Mouse (Mus musculus): ENCODE results near the gene Parp2. TPM values are rescaled to one million over a fixed set of nuclear protein-coding genes. Genes with fewer than 3 reads are reported as not detected.
"Not testable (repeated sequence)": the region's sequence is repeated elsewhere in the genome, so short reads cannot be mapped to it uniquely, and the experiment has no call there.

Gene Parp2
- polyA plus RNA-seq, 1 experiment from 2014 or later: 71.8 TPM

DNA sequence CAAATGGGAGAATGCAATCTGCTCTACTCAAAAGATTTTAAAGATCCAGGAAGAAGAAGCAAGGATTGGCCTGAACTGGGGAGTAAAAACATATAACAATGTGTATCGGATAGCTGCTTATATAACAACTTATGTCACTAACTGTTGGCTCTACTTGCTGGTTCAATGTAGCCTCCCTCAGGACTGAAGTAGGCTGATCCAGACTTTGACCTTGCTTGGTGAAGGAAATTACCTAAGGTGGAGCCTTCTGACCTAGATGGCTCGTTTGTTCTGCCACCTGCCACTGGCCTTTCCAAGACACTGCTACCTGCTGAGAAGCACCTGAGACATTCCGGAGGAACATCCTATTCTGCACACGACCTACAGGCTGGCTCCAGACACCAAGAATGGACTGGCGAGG lies 48.1 kb downstream of the Parp2 start:
- peaks cover 5% of the 10 kb centered on the region; the same call in 1 of the 2 replicates for H3K36me3 ChIP-seq (ENCODE audit: control insufficient read depth, insufficient read depth, low read length)
- H3K27ac ChIP-seq (ENCODE audit: low read length): no peak overlapping the region
- H3K9ac ChIP-seq (replicated peaks; ENCODE audit: low read depth, low read length): no peak overlapping the region
- no peak for ATAC-seq (ENCODE audit: insufficient number of reproducible peaks, insufficient read depth, low FRiP score, low read depth)
- no peaks in the 10 kb centered on the region for H3K9me3 ChIP-seq (ENCODE audit: control insufficient read depth, low read depth, low read length)
- H3K27me3 ChIP-seq (ENCODE audit: control insufficient read depth, insufficient read depth, low read length): no peaks in the 10 kb centered on the region
- WGBS: 87% methylated on average over 5 of the region's 5 CpGs
- no peak overlapping the region for H3K4me3 ChIP-seq (ENCODE audit: low read depth, low read length)
- no peaks in the 10 kb centered on the region for H3K4me1 ChIP-seq (ENCODE audit: control insufficient read depth, insufficient read depth, low read length)
- H3K4me2 ChIP-seq (replicated peaks; ENCODE audit: low read depth, low read length): no peak overlapping the region

DNA sequence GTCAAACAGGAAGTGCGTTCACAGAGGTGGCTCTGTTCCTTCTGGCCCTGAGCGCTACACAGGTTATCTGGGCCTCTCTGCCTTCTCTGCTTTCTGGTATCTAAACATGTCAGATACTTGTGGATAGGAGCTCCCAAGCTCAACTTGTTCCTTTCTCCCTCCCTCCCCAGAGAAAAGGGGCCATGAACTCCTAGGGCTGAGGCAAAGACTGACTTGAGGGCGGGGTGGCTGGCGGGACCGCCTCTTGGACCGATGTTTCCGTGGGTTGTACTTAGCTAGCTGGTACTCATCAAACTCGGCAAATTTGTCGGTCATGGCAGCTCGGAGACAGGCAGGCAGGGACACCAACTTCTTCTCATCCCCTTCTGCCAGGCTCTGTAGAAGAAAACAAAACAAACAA lies 55.0 kb downstream of the Parp2 start:
- H3K36me3 ChIP-seq (ENCODE audit: control insufficient read depth, insufficient read depth, low read length): peaks cover 6% of the 10 kb centered on the region; the same call in 1 of the 2 replicates
- H3K4me2 ChIP-seq (replicated peaks; ENCODE audit: low read depth, low read length): no peak overlapping the region
- no peaks in the 10 kb centered on the region for H3K4me1 ChIP-seq (ENCODE audit: control insufficient read depth, insufficient read depth, low read length)
- no peaks in the 10 kb centered on the region for H3K9me3 ChIP-seq (ENCODE audit: control insufficient read depth, low read depth, low read length)
- H3K27me3 ChIP-seq (ENCODE audit: control insufficient read depth, insufficient read depth, low read length): no peaks in the 10 kb centered on the region
- 86% methylated on average over 10 of the region's 10 CpGs for WGBS
- no peak for ATAC-seq (ENCODE audit: insufficient number of reproducible peaks, insufficient read depth, low FRiP score, low read depth)
- no peak overlapping the region for H3K4me3 ChIP-seq (ENCODE audit: low read depth, low read length)
- H3K9ac ChIP-seq (replicated peaks; ENCODE audit: low read depth, low read length): no peak overlapping the region
- no peak overlapping the region for H3K27ac ChIP-seq (ENCODE audit: low read length)

DNA sequence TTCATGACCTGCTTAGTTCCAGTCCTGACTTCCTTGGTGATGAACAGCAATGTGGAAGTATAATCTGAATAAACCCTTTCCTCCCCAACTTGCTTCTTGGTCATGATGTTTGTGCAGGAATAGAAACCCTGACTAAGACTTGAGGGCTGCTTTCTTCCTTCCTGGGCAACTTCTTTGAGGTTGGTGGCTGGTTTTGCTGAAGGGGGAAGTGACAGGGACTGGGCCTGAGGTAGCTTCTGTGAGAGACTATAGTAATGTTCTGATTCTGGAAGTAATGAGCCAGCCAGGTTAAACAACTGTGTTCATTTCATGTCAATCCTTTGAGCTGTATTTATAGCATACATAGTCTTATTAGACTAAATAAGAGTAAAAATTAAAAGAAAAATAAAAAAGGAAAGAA lies 57.4 kb downstream of the Parp2 start:
- not testable (repeated sequence) for H3K36me3 ChIP-seq (ENCODE audit: control insufficient read depth, insufficient read depth, low read length)

DNA sequence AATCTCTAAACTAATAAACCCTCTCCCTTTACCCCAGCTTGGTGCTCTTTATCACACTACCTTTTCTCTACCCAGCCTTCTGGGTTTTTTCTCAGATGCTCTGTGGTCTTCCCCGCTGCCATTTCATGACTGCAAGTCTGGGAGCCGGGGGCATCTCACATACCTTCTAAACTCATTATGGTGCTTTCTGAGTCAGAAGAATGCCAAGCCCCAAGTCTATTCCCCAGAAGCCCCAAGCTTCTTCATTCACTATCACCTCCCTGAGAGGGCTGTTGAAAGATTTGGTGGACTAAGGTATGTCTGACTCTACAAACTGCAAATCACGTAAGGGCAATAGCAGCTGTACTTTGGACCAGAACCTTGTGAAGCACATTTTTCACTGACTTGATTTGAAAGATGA lies 59.3 kb downstream of the Parp2 start:
- H3K36me3 ChIP-seq (ENCODE audit: control insufficient read depth, insufficient read depth, low read length): no peaks in the 10 kb centered on the region
- 92% methylated on average over 3 of the region's 3 CpGs for whole genome bisulfite sequencing

More for the DNA sequence above, 57.4 kb downstream of the Parp2 start:
- not testable (repeated sequence) for ATAC-seq (ENCODE audit: insufficient number of reproducible peaks, insufficient read depth, low FRiP score, low read depth); H3K4me1 ChIP-seq (ENCODE audit: control insufficient read depth, insufficient read depth, low read length); H3K9ac ChIP-seq (replicated peaks; ENCODE audit: low read depth, low read length); H3K4me2 ChIP-seq (replicated peaks; ENCODE audit: low read depth, low read length); H3K4me3 ChIP-seq (ENCODE audit: low read depth, low read length); H3K27ac ChIP-seq (ENCODE audit: low read length); H3K27me3 ChIP-seq (ENCODE audit: control insufficient read depth, insufficient read depth, low read length); H3K9me3 ChIP-seq (ENCODE audit: control insufficient read depth, low read depth, low read length)

DNA sequence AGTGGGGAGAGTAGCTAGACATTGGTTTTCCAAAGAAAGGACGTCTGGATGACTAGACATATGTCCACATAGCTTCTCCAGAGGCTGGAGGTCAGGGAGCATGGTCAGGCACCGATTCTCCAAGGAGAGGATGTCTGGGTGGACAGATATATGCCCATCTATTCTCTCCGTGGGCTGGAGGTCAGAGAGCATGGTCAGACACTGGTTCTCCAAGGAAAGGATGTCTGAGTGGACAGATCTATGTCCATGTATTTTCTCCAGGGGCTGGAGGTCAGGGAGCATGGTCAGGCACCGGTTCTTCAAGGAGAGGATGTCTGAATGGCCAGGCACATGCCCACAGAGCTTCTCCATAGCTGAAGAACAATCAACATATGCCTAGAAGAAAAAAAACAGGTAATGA lies 60.6 kb downstream of the Parp2 start:
- Histone ChIP-seq H3K4me3 (ENCODE audit: low read depth, low read length) (no peak overlapping the region), H3K27me3 (ENCODE audit: control insufficient read depth, insufficient read depth, low read length) (no peaks in the 10 kb centered on the region), H3K27ac (ENCODE audit: low read length) (no peak overlapping the region)

More for the DNA sequence above, 59.3 kb downstream of the Parp2 start:
- H3K27ac ChIP-seq (ENCODE audit: low read length): no peak overlapping the region
- no peak for ATAC-seq (ENCODE audit: insufficient number of reproducible peaks, insufficient read depth, low FRiP score, low read depth)
- 0 out of 2 replicates have a peak, but pooled peaks cover 4% of the 10 kb centered on the region for H3K4me1 ChIP-seq (ENCODE audit: control insufficient read depth, insufficient read depth, low read length)
- H3K27me3 ChIP-seq (ENCODE audit: control insufficient read depth, insufficient read depth, low read length): no peaks in the 10 kb centered on the region
- no peaks in the 10 kb centered on the region for H3K9me3 ChIP-seq (ENCODE audit: control insufficient read depth, low read depth, low read length)
- H3K4me2 ChIP-seq (replicated peaks; ENCODE audit: low read depth, low read length): no peak overlapping the region
- H3K9ac ChIP-seq (replicated peaks; ENCODE audit: low read depth, low read length): no peak overlapping the region
- no peak overlapping the region for H3K4me3 ChIP-seq (ENCODE audit: low read depth, low read length)

DNA sequence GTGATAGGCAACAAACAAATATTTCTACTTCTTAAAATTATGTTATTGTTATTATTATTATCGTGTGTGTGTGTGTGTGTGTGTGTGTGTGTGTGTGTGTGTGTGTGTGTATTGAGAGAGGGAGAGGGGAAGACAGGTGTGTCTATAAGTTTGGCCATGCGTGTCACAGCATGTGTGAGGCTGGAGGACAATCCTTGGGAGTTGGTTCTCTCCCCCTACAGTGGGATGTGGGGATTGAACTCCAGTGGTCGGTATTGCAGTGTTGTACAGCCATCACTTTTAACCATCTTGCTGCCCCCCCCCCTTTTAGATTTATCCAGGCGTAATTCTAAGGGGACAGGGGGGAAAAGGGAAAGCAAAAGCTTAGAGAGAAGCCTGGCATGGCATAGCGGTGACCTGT lies 61.0 kb downstream of the Parp2 start:
- Histone ChIP-seq H3K9ac (replicated peaks; ENCODE audit: low read depth, low read length) (no peak overlapping the region), H3K27me3 (ENCODE audit: control insufficient read depth, insufficient read depth, low read length) (no peaks in the 10 kb centered on the region), H3K4me2 (replicated peaks; ENCODE audit: low read depth, low read length) (no peak overlapping the region), H3K36me3 (ENCODE audit: control insufficient read depth, insufficient read depth, low read length) (no peaks in the 10 kb centered on the region), H3K27ac (ENCODE audit: low read length) (no peak overlapping the region), H3K9me3 (ENCODE audit: control insufficient read depth, low read depth, low read length) (no peaks in the 10 kb centered on the region), H3K4me1 (ENCODE audit: control insufficient read depth, insufficient read depth, low read length) (0 out of 2 replicates have a peak, but pooled peaks cover 4% of the 10 kb centered on the region), H3K4me3 (ENCODE audit: low read depth, low read length) (no peak overlapping the region)
- ATAC-seq (ENCODE audit: insufficient number of reproducible peaks, insufficient read depth, low FRiP score, low read depth): no peak
- 91% methylated on average over 5 of the region's 5 CpGs for WGBS

More for the DNA sequence above, 60.6 kb downstream of the Parp2 start:
- no peaks in the 10 kb centered on the region for H3K9me3 ChIP-seq (ENCODE audit: control insufficient read depth, low read depth, low read length)
- no peak overlapping the region for H3K9ac ChIP-seq (replicated peaks; ENCODE audit: low read depth, low read length)
- ATAC-seq (ENCODE audit: insufficient number of reproducible peaks, insufficient read depth, low FRiP score, low read depth): no peak
- no peaks in the 10 kb centered on the region for H3K36me3 ChIP-seq (ENCODE audit: control insufficient read depth, insufficient read depth, low read length)
- H3K4me1 ChIP-seq (ENCODE audit: control insufficient read depth, insufficient read depth, low read length): 0 out of 2 replicates have a peak, but pooled peaks cover 4% of the 10 kb centered on the region
- no peak overlapping the region for H3K4me2 ChIP-seq (replicated peaks; ENCODE audit: low read depth, low read length)
- WGBS: 76% methylated on average over 4 of the region's 4 CpGs

DNA sequence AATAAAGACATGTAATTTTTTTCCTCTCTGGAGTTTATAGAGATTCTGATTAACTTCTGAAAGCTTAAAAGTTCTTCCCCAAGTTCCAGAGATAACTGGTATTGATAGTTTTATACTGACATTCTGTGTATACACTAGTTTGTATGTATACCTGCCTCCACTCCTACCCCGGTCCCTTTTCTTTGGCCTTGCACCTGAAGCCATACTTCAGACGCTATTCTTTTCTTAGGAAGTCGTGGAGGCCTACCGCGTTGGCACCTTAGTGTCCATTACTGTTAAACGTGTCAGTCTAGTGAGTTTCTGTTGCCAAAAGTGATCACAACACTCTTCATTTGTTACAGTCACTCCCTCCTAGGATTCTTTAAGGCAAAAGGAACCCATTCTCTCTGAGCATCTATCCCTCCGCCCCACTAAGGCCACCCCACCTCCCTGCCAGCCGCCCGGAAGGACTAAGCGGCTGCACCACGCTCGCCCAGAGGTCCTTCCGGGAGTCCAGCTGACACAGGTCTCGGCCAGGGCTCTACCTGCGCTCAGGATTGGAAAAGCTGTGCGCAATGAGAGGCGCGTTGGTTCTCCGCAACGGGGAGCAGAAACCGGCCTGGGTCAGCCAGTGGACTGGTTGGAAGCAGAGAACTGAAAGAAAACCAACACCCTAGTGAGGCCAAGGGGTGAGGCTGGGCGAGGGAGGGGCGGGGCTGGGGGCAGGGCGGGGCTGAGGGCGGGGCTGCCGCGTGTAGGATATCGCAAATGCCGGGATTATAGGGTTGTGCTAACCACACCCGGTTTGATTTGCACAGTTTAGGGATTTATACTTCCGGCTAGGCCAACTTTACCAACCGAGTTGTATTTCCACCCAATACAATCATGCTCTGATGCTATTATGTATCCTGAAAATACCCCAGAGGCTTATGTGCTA lies 62.5 kb downstream of the Parp2 start, which contains the start of gene Tep1:
TSS of gene Tep1 (minus strand) at position 672 of the 916 bp plus-strand sequence.
- 0 out of 2 replicates have a peak, but pooled peaks cover 4% of the 10 kb centered on the region for H3K4me1 ChIP-seq (ENCODE audit: control insufficient read depth, insufficient read depth, low read length)
- H3K27me3 ChIP-seq (ENCODE audit: control insufficient read depth, insufficient read depth, low read length): no peaks in the 10 kb centered on the region
- peak within 1 kb of the TSS; percentile 50 for H3K4me3 ChIP-seq (ENCODE audit: low read depth, low read length)
- H3K9ac ChIP-seq (replicated peaks; ENCODE audit: low read depth, low read length): peak within 1 kb of the TSS; percentile 31
- peak within 1 kb of the TSS; percentile 50 for H3K4me2 ChIP-seq (replicated peaks; ENCODE audit: low read depth, low read length)
- H3K9me3 ChIP-seq (ENCODE audit: control insufficient read depth, low read depth, low read length): no peaks in the 10 kb centered on the region
- peak; percentile 92 for ATAC-seq (ENCODE audit: insufficient number of reproducible peaks, insufficient read depth, low FRiP score, low read depth)
- no peak within 1 kb of the TSS; the same call in 1 of the 2 replicates for H3K27ac ChIP-seq (ENCODE audit: low read length)
- WGBS: 7% methylated on average over 32 of the region's 32 CpGs
- no peaks in the 10 kb centered on the region for H3K36me3 ChIP-seq (ENCODE audit: control insufficient read depth, insufficient read depth, low read length)

DNA sequence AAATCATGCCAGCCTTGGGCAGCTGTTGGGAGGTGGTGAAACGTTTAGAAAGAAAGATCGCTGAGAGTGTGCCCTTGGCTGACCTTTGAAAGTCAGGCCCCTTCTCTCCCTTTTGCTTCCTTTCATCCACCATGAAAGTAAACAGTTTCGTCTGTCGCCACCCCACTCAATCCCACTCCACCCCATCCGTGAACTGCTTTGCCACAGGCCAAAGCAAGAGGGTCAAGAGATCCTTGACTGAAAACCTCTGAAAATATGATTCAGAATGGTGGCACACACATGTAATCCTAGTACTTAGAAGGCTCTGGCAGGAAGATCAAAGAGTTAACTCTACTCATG lies 63.1 kb downstream of the Parp2 start:
- H3K27ac ChIP-seq (ENCODE audit: low read length): no peak overlapping the region
- 0 out of 2 replicates have a peak, but pooled peaks cover 4% of the 10 kb centered on the region for H3K4me1 ChIP-seq (ENCODE audit: control insufficient read depth, insufficient read depth, low read length)
- H3K27me3 ChIP-seq (ENCODE audit: control insufficient read depth, insufficient read depth, low read length): no peaks in the 10 kb centered on the region
- peak overlapping the region; percentile 50 for H3K4me3 ChIP-seq (ENCODE audit: low read depth, low read length)
- no peaks in the 10 kb centered on the region for H3K9me3 ChIP-seq (ENCODE audit: control insufficient read depth, low read depth, low read length)
- H3K4me2 ChIP-seq (replicated peaks; ENCODE audit: low read depth, low read length): peak overlapping the region; percentile 50
- no peaks in the 10 kb centered on the region for H3K36me3 ChIP-seq (ENCODE audit: control insufficient read depth, insufficient read depth, low read length)
- WGBS: 13% methylated on average over 5 of the region's 5 CpGs
- 0 out of 2 replicates have a peak, but pooled peaks have one; percentile 7 for ATAC-seq (ENCODE audit: insufficient number of reproducible peaks, insufficient read depth, low FRiP score, low read depth)
- peak overlapping the region; percentile 30; the same call in 1 of the 2 replicates for H3K9ac ChIP-seq (replicated peaks; ENCODE audit: low read depth, low read length)

All from stomach, embryonic 14.5 days (tissue).